Mouse (Mus musculus): ENCODE results near the gene Pip4p1. TPM values are rescaled to one million over a fixed set of nuclear protein-coding genes. Genes with fewer than 3 reads are reported as not detected.
"Not testable (repeated sequence)": the region's sequence is repeated elsewhere in the genome, so short reads cannot be mapped to it uniquely, and the experiment has no call there.

The Pip4p1 gene
- polyA plus RNA-seq, 1 experiment from 2014 or later, result 42.0 TPM

- DNase-seq (ENCODE audit: low spot score) (peak; percentile 30), ATAC-seq (ENCODE audit: low read depth) (peak; percentile 20)
- Histone ChIP-seq H3K27ac (replicated peaks; ENCODE audit: low read depth, low read length) (peak overlapping the region; percentile 84), H3K36me3 (ENCODE audit: control insufficient read depth, insufficient read depth, low read length) (peaks cover 35% of the 10 kb centered on the region), H3K9me3 (ENCODE audit: control insufficient read depth, low read length) (no peaks in the 10 kb centered on the region), H3K9ac (ENCODE audit: low read depth, low read length) (peak overlapping the region; percentile 96), H3K4me1 (ENCODE audit: control insufficient read depth, insufficient read depth, low read length) (0 out of 2 replicates have a peak, but pooled peaks cover 10% of the 10 kb centered on the region), H3K4me3 (ENCODE audit: low read depth, low read length) (peak overlapping the region; percentile 83), H3K4me2 (ENCODE audit: low read depth, low read length) (peak overlapping the region; percentile 82), H3K27me3 (replicated peaks; ENCODE audit: control insufficient read depth, insufficient read depth, low read length) (no peaks in the 10 kb centered on the region)
- WGBS, result 1% methylated on average over 28 of the region's 38 CpGs
Observed at GRCm38 (mm10) chr14:50930377-50930753, 291 bp downstream of the Pip4p1 start.

GRCm38 (mm10) chr14:50929951-50930350, 705 bp downstream of the Pip4p1 start:
- H3K9ac ChIP-seq (ENCODE audit: low read depth, low read length), result peak overlapping the region; percentile 96
- H3K36me3 ChIP-seq (ENCODE audit: control insufficient read depth, insufficient read depth, low read length), result peaks cover 35% of the 10 kb centered on the region
- peak overlapping the region; percentile 82 for H3K4me2 ChIP-seq (ENCODE audit: low read depth, low read length)
- H3K27ac ChIP-seq (replicated peaks; ENCODE audit: low read depth, low read length), result peak overlapping the region; percentile 84
- H3K27me3 ChIP-seq (replicated peaks; ENCODE audit: control insufficient read depth, insufficient read depth, low read length), result no peaks in the 10 kb centered on the region
- H3K4me1 ChIP-seq (ENCODE audit: control insufficient read depth, insufficient read depth, low read length), result 0 out of 2 replicates have a peak, but pooled peaks cover 10% of the 10 kb centered on the region
- DNase-seq (ENCODE audit: low spot score) (no peak), ATAC-seq (ENCODE audit: low read depth) (no peak)
- H3K9me3 ChIP-seq (ENCODE audit: control insufficient read depth, low read length), result no peaks in the 10 kb centered on the region
- WGBS, result 18% methylated on average over 10 of the region's 10 CpGs
- peak overlapping the region; percentile 83 for H3K4me3 ChIP-seq (ENCODE audit: low read depth, low read length)

- WGBS, result 53% methylated on average over 3 of the region's 3 CpGs
- no peak overlapping the region for H3K4me3 ChIP-seq (ENCODE audit: low read depth, low read length)
- H3K27me3 ChIP-seq (replicated peaks; ENCODE audit: control insufficient read depth, insufficient read depth, low read length), result no peaks in the 10 kb centered on the region
- no peaks in the 10 kb centered on the region for H3K9me3 ChIP-seq (ENCODE audit: control insufficient read depth, low read length)
- peaks cover 35% of the 10 kb centered on the region for H3K36me3 ChIP-seq (ENCODE audit: control insufficient read depth, insufficient read depth, low read length)
- ATAC-seq (ENCODE audit: low read depth) (no peak), DNase-seq (ENCODE audit: low spot score) (no peak)
- H3K4me1 ChIP-seq (ENCODE audit: control insufficient read depth, insufficient read depth, low read length), result 0 out of 2 replicates have a peak, but pooled peaks cover 16% of the 10 kb centered on the region
- H3K27ac ChIP-seq (replicated peaks; ENCODE audit: low read depth, low read length), result no peak overlapping the region
- H3K4me2 ChIP-seq (ENCODE audit: low read depth, low read length), result no peak overlapping the region
- H3K9ac ChIP-seq (ENCODE audit: low read depth, low read length), result no peak overlapping the region
Observed at GRCm38 (mm10) chr14:50927366-50927765, 3.3 kb downstream of the Pip4p1 start.

- H3K27ac ChIP-seq (replicated peaks; ENCODE audit: low read depth, low read length), result peak overlapping the region; percentile 95
- H3K27me3 ChIP-seq (replicated peaks; ENCODE audit: control insufficient read depth, insufficient read depth, low read length), result no peaks in the 10 kb centered on the region
- ATAC-seq (ENCODE audit: low read depth), result peak; percentile 35
- peak overlapping the region; percentile 88 for H3K4me2 ChIP-seq (ENCODE audit: low read depth, low read length)
- H3K4me1 ChIP-seq (ENCODE audit: control insufficient read depth, insufficient read depth, low read length), result 0 out of 2 replicates have a peak, but pooled peaks cover 16% of the 10 kb centered on the region
- peaks cover 35% of the 10 kb centered on the region for H3K36me3 ChIP-seq (ENCODE audit: control insufficient read depth, insufficient read depth, low read length)
- peak overlapping the region; percentile 86 for H3K9ac ChIP-seq (ENCODE audit: low read depth, low read length)
- 1% methylated on average over 38 of the region's 38 CpGs for WGBS
- DNase-seq (ENCODE audit: low spot score), result no peak
- peak overlapping the region; percentile 71 for H3K4me3 ChIP-seq (ENCODE audit: low read depth, low read length)
- H3K9me3 ChIP-seq (ENCODE audit: control insufficient read depth, low read length), result no peaks in the 10 kb centered on the region
Observed at GRCm38 (mm10) chr14:50925111-50925920, 5.3 kb downstream of the Pip4p1 start.

- Histone ChIP-seq H3K9me3 (ENCODE audit: control insufficient read depth, low read length) (no peaks in the 10 kb centered on the region), H3K4me3 (ENCODE audit: low read depth, low read length) (peak within 1 kb of the TSS; percentile 71), H3K4me1 (ENCODE audit: control insufficient read depth, insufficient read depth, low read length) (0 out of 2 replicates have a peak, but pooled peaks cover 11% of the 10 kb centered on the region), H3K4me2 (ENCODE audit: low read depth, low read length) (peak within 1 kb of the TSS; percentile 88), H3K9ac (ENCODE audit: low read depth, low read length) (peak within 1 kb of the TSS; percentile 86), H3K36me3 (ENCODE audit: control insufficient read depth, insufficient read depth, low read length) (peaks cover 40% of the 10 kb centered on the region), H3K27ac (replicated peaks; ENCODE audit: low read depth, low read length) (peak within 1 kb of the TSS; percentile 95), H3K27me3 (replicated peaks; ENCODE audit: control insufficient read depth, insufficient read depth, low read length) (no peaks in the 10 kb centered on the region)
- ATAC-seq (ENCODE audit: low read depth) (peak; percentile 94), DNase-seq (ENCODE audit: low spot score) (peak; percentile 98)
- WGBS, result under 1% methylated on average over 41 of the region's 57 CpGs
Observed at GRCm38 (mm10) chr14:50924281-50925064, 6.2 kb downstream of the Pip4p1 start, which contains the start of the genes Osgep and Apex1. Gene Osgep, minus strand, starts transcription at chr14:50924893. Gene Apex1, plus strand, starts transcription at chr14:50924968.

- ATAC-seq (ENCODE audit: low read depth); DNase-seq (ENCODE audit: low spot score); H3K27me3 ChIP-seq (replicated peaks; ENCODE audit: control insufficient read depth, insufficient read depth, low read length); H3K9me3 ChIP-seq (ENCODE audit: control insufficient read depth, low read length): not testable (repeated sequence)
- Histone ChIP-seq H3K27ac (replicated peaks; ENCODE audit: low read depth, low read length) (peak overlapping the region; percentile 95; the same call in 1 of the 2 replicates), H3K36me3 (ENCODE audit: control insufficient read depth, insufficient read depth, low read length) (peaks cover 39% of the 10 kb centered on the region), H3K4me1 (ENCODE audit: control insufficient read depth, insufficient read depth, low read length) (0 out of 2 replicates have a peak, but pooled peaks cover 11% of the 10 kb centered on the region), H3K9ac (ENCODE audit: low read depth, low read length) (peak overlapping the region; percentile 86), H3K4me2 (ENCODE audit: low read depth, low read length) (peak overlapping the region; percentile 88), H3K4me3 (ENCODE audit: low read depth, low read length) (peak overlapping the region; percentile 71)
- 70% methylated on average over 1 of the region's 1 CpGs for WGBS
Observed at GRCm38 (mm10) chr14:50923437-50923836, 7.2 kb downstream of the Pip4p1 start.

- Histone ChIP-seq H3K27me3 (replicated peaks; ENCODE audit: control insufficient read depth, insufficient read depth, low read length) (no peaks in the 10 kb centered on the region), H3K9ac (ENCODE audit: low read depth, low read length) (no peak overlapping the region), H3K4me3 (ENCODE audit: low read depth, low read length) (no peak overlapping the region), H3K9me3 (ENCODE audit: control insufficient read depth, low read length) (no peaks in the 10 kb centered on the region), H3K27ac (replicated peaks; ENCODE audit: low read depth, low read length) (no peak overlapping the region), H3K4me1 (ENCODE audit: control insufficient read depth, insufficient read depth, low read length) (no peaks in the 10 kb centered on the region), H3K4me2 (ENCODE audit: low read depth, low read length) (no peak overlapping the region), H3K36me3 (ENCODE audit: control insufficient read depth, insufficient read depth, low read length) (peaks cover 47% of the 10 kb centered on the region)
- no peak for DNase-seq (ENCODE audit: low spot score)
- 35% methylated on average over 3 of the region's 3 CpGs for WGBS
- ATAC-seq (ENCODE audit: low read depth), result no peak
Observed at GRCm38 (mm10) chr14:50911356-50911755, 19.3 kb downstream of the Pip4p1 start.

GRCm38 (mm10) chr14:50908126-50908525, 22.5 kb downstream of the Pip4p1 start:
- no peaks in the 10 kb centered on the region for H3K9me3 ChIP-seq (ENCODE audit: control insufficient read depth, low read length)
- H3K27me3 ChIP-seq (replicated peaks; ENCODE audit: control insufficient read depth, insufficient read depth, low read length), result no peaks in the 10 kb centered on the region
- no peak overlapping the region for H3K9ac ChIP-seq (ENCODE audit: low read depth, low read length)
- H3K4me3 ChIP-seq (ENCODE audit: low read depth, low read length), result no peak overlapping the region
- H3K27ac ChIP-seq (replicated peaks; ENCODE audit: low read depth, low read length), result no peak overlapping the region
- H3K4me1 ChIP-seq (ENCODE audit: control insufficient read depth, insufficient read depth, low read length), result no peaks in the 10 kb centered on the region
- WGBS, result 86% methylated on average over 4 of the region's 4 CpGs
- peaks cover 19% of the 10 kb centered on the region for H3K36me3 ChIP-seq (ENCODE audit: control insufficient read depth, insufficient read depth, low read length)
- ATAC-seq (ENCODE audit: low read depth) (no peak), DNase-seq (ENCODE audit: low spot score) (no peak)
- H3K4me2 ChIP-seq (ENCODE audit: low read depth, low read length), result no peak overlapping the region
